Mouse (Mus musculus) brain, embryonic 14.5 days (tissue): ENCODE results near the gene Cox14.

ENCODE experiments used
- CTCF ChIP-seq: fragments of 200-500 bp; IDR thresholded peaks from 2 replicates; pipeline ENCODE4 v1.5.1; 2012; ENCODE audit warnings: inconsistent platforms, mild to moderate bottlenecking, moderate library complexity, borderline replicate concordance; ENCODE audit not compliant: insufficient read depth, insufficient read length; ENCODE audit errors: extremely low read depth
- POLR2A ChIP-seq: fragments of 200-500 bp; IDR thresholded peaks from 2 replicates; pipeline ENCODE4 v1.6.1; 2012; ENCODE audit warnings: mild to moderate bottlenecking, inconsistent platforms, borderline replicate concordance; ENCODE audit not compliant: poor library complexity, insufficient read depth, insufficient read length, severe bottlenecking; ENCODE audit errors: extremely low read depth

GRCm38 (mm10) chr15:99772925-99773324, 47.5 kb downstream of the Cox14 start:
- TF ChIP-seq CTCF (no peak), POLR2A (no peak)
